Mouse (Mus musculus): ENCODE measurements around the gene Pik3ip1.

The Pik3ip1 gene

DNA sequence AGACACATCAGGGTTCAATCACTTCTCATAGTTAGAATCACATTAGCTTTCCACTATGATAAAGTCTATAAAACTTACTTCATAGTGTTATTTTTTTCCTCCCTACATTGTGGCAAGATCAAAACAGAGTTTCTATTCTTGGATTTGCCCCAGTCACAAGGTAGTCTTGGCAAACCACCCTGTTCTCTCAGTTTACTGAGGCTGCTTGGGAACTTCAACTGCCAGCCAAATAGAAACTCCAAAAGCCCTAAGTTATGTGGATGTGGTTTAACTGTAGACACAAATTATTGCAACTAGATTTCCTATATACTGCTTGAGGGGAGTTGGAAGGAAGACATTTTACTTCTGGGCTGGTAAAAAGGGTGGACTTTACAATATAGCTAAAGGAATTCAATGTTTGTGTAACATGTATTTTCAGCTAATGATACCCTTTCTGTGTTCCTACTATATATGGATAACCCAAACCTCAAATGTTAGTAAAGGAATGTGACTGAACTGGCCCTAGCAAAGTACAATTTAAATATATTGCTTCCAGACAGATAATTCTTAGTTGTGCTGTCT is at the start of gene Pik3ip1:
Pik3ip1 (plus strand) TSS at position 511 of the 561 bp plus-strand sequence.
- DNase-seq (ENCODE audit: low spot score in 2 of 2) = no peak

DNA sequence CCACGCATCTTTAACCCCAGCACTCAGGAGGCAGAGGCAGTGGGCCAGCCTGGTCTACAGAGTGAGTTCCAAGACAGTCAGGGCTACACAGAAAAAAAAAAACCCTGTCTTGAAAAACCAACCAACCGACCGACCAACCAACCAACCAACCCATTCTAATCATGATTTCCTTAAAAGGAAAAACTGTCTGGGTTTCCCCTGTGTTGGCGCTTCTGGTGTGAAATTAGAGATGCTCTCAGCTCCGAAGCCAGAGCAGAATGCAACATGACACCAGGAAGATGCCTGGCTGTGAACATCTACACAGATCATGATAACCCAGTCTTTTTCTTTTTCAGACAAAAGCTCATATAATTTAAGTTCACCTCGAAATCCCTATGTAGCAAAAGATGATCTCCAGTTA is 47.3 kb upstream of the Pik3ip1 start:
- no peak for DNase-seq (ENCODE audit: low spot score in 2 of 2)

DNA sequence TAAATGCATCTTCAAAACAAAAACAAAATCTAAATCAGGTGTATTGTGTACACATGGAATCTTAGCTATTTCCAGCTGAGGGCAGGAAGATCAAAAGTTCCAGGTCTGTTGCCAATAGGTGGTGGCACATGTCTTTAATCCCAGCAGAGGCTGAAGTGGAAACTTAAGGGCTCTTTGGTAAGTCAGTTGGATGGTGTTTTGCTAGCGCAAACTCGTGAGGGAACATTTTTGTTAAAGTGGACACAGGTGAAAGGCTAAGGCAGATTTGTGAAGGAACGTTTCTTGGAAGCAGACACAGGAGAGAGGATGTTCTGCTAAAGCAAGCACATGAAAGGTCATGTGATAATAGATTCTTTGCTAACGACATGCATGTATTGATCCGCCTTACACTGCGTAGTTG is 46.6 kb upstream of the Pik3ip1 start:
- DNase-seq (ENCODE audit: low spot score in 2 of 2) = no peak

DNA sequence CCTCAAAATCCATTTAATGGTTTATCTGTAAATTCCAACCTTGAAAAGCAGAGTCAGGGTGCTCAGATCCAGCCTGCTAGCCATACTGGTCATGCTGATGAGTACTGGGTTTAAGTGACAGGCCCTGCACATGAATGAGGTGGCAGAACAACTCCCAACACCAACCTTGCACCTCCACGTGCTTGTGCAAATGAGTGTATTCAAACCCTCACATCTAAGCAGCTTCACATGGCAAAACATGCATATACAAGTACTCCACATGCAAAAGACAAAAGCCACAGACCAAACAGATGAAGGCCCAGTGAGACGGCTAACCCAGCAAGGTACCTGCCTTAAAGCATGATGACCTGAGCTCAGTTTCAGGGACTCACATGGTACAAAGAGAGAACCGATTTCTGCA is 44.3 kb upstream of the Pik3ip1 start:
- DNase-seq (ENCODE audit: low spot score in 2 of 2) = no peak

DNA sequence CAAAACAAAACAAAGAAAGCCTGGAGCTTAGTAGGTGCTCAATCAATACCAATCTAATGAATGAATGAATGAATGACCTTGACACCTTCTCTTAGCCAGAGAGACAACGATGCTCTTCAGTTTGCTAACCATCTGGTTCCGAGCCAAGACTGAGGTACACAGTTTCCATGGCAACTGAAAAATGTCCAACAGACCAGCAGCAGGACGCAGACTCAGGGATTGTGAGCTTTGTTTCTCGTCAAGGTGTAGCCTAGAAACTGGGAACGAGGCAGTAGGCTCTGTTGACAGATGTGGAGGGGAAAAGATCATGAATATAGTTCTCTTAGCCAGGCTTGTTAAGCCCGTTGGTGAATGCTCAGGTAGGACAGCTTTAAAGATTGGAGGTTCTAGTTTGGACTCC is 43.1 kb upstream of the Pik3ip1 start:
- no peak for DNase-seq (ENCODE audit: low spot score in 2 of 2)

DNA sequence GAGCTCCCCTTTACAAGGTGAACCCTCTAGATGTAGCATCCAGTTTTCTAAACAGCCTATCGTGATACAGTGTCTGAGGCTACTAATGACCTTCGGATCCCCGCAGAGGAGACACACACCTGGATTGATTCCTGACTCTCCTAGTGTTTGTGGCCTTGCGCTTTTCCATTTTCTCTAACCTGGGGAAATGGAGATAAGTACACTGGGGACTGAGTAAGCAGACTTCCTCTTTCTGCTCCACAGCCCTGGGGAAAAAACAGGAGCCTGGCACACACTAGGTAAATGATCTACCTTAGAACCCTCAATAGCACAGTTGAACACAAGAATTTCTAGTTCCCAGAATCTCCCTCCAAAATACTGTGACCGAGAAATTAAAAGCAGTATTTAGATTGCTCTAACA is 42.3 kb upstream of the Pik3ip1 start:
- no peak for DNase-seq (ENCODE audit: low spot score in 2 of 2)

DNA sequence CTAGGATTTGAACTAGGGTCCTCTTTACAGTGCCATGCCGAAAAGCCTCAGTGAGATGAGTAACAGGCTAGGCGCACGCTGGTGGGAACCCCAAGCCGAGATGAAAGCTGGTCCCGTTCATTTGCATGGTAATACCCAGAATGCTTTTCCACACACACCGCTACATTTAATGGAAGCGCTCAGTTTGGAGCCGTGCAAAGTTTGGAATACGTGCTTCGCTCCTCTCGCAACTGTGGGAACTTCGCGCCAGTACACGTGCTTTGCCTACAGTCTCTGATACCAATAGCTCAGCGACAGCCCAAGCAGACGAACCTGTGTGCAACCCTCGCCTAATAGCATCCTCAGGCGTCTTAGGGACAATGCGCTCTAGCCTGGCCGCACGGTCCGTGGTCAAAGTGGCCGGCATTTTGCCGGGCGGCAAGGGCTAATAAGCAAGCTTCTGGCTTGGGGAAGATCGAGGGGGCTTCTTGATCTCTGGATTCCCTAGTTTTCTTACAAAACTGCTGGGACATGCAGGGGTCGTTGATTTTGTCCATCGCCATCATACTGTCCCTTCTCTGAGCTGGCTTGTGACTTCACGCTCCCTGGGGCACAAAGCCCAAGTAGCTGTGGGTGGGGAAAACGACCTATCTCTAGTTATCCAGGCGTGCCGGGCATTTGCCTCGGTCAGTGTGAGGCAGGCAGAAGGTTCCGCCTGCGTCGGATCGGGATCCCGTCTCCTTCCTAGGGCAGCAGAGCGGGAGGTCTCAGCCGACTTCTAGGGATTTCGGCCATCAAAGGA is 41.5 kb upstream of the Pik3ip1 start, which contains the start of gene Patz1:
Patz1 (plus strand) TSS at position 354 of the 781 bp plus-strand sequence.
- no peak for DNase-seq (ENCODE audit: low spot score in 2 of 2)

DNA sequence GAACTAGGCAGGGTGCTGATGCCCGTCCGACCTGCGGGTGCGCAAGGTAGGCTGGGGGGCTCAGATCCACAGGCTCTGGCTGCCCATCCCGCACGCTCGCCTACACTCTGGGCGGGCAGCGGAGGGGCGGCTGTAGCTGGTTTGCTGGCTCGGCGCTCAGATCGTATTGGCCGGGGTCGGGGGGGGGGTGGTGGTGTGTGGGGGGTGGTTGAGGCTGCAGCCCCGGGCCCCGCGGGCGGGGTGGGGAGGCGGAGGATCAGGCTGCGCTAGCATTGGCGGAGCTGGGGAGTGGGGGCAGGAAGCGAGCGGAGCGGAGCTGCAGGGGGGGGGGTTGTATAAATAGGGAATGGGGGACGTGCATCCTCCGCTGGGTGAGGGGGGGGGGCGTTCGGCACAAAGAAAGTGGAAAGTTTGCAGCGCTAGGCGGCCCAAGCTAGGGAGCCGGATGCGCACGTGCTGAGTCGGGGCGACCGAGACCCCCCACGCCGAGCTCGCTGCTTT is 40.8 kb upstream of the Pik3ip1 start:
- DNase-seq (ENCODE audit: low spot score in 2 of 2) = peak; percentile 77 to 79

DNA sequence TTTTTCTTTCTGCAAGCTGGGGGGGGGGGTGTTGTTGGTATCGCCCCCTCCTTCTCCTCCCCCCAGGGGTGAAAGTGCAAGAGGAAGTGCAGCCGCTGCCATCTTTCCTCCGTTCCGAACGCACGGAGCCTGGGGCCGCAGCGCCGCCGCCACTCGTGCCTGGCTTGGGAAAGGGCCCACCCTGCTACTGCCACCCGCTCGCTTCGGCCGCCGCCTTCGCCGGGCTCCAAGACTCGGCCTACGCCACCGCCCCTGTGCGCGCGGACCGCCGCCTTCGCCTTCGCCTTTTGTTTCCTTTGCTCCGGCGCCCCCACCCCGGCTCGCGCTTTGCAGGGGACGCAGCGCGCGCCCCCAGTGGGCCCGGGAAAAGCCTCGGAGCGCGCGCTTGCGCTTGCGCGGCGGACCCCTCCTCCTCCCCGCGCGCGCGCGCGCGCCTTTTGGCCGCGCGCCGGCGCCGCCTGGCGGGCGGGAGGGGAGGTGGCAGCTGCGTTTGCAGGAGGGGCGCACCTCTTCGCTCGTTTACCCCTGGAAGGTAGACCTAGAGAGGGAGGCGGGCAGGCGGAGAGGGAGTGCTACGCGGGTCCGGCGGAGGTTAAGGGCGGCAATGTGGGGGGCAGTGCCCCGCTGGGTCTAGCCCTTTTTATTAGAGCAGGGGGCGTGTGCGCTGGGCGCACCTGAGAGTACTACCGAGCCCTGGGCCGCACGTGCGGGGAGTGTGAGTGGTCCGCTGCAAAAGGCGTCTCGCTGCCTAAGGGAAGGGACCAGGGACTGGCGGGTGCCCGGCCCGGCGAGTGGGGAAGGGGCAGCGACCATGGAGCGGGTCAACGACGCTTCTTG is 40.2 kb upstream of the Pik3ip1 start:
- peak; percentile 78 to 83 for DNase-seq (ENCODE audit: low spot score in 2 of 2)

DNA sequence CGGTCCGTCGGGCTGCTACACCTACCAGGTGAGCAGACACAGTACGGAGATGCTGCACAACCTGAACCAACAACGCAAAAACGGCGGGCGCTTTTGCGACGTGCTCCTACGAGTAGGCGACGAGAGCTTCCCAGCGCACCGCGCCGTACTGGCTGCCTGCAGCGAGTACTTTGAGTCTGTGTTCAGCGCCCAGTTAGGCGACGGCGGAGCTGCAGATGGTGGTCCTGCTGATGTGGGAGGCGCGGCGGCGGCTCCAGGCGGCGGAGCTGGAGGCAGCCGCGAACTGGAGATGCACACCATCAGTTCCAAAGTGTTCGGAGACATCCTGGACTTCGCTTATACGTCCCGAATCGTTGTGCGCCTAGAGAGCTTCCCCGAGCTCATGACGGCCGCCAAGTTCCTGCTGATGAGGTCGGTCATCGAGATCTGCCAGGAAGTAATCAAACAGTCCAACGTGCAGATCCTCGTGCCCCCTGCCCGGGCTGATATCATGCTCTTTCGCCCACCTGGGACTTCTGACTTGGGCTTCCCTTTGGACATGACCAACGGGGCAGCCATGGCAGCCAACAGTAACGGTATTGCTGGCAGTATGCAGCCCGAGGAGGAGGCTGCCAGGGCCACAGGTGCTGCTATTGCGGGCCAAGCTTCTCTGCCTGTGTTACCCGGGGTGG is 39.4 kb upstream of the Pik3ip1 start:
- DNase-seq (ENCODE audit: low spot score in 2 of 2) = peak in 1 of 2 experiments; percentile 40

DNA sequence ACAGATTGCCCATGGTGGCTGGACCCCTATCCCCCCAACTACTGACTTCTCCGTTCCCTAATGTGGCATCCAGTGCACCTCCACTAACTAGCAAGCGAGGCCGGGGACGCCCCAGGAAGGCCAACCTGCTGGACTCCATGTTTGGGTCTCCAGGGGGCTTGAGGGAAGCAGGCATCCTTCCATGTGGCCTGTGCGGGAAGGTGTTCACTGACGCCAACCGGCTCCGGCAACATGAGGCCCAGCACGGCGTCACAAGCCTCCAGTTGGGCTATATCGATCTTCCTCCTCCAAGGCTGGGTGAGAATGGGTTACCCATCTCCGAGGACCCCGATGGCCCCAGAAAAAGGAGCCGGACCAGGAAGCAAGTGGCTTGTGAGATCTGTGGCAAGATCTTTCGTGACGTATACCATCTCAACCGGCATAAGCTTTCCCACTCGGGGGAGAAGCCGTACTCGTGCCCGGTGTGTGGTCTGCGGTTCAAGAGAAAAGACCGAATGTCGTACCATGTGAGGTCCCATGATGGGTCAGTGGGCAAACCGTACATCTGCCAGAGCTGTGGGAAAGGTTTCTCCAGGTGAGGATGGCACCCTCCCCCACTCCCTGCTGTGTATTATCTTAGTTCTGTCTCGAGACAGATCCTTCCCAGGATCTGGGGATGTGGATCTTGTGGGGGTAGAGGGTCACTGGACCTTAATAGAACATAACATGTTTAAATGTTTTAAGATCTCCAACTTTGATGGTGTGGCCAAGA is 38.7 kb upstream of the Pik3ip1 start:
- no peak for DNase-seq (ENCODE audit: low spot score in 2 of 2)

DNA sequence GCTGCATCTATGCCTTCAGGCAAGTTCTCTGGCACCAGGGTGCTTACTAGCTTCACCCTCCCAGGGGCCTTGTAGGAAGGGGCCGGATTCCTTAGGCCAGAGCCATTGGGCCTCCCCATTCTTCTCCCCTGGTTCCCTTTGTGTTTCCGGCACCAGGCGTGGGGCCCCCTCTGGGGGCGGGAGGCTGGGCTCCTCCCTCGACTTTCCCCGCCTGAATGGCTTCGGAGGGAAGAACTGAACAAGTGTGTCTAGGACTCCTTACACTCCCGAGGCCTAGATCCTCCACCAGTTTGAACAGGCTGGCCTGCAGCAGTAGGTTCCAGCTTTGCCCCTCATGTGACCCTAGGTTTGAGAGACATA is 38.2 kb upstream of the Pik3ip1 start:
- DNase-seq (ENCODE audit: low spot score in 2 of 2) = peak; percentile 73 to 75

DNA sequence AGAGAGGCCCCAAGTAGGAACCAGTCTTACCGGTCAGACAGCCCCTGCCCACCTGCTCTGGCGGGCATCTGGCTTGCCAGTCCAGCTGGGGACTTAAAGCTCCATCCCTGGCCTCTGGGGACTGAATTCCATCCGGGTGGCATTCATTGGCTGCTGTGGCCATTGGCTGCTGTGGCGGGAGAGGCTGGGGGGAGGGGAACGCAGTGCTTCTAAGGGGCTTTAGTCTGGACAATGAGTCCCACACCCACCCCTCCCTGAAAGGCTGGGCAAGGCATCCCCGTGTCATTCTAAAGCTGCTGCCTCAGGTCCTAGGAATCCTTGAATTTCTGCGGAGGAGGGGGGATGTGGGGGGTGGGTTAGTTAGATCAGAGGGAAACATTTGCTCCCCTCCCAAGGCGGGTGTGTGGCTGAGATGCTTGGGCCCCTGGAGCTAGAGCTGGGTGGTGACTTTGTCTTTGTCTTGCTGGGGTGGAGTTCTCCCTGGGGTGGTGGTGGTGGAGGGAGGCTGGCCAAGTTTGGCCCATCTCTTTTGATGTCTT is 37.4 kb upstream of the Pik3ip1 start:
- peak; percentile 42 to 67 for DNase-seq (ENCODE audit: low spot score in 2 of 2)

DNA sequence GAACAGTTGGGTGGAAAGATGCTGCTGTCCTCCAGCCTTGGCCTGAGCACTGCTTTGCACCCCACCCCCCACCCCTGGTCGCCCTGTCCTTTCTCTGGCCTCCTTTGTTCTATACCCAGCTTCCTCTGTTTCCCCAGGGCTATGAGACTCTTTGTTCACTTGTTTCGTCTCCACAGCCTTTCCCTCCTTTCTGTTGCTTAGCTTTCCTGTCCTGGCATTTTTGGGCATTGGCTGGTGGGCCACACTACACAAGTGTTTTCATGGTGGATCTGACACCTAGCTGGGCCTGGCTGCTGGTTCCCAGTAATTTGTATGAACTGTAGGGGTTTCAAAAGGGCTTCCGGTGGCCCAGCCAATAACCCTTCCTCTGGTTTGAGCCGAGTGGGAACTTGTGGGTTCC is 36.8 kb upstream of the Pik3ip1 start:
- no peak for DNase-seq (ENCODE audit: low spot score in 2 of 2)

DNA sequence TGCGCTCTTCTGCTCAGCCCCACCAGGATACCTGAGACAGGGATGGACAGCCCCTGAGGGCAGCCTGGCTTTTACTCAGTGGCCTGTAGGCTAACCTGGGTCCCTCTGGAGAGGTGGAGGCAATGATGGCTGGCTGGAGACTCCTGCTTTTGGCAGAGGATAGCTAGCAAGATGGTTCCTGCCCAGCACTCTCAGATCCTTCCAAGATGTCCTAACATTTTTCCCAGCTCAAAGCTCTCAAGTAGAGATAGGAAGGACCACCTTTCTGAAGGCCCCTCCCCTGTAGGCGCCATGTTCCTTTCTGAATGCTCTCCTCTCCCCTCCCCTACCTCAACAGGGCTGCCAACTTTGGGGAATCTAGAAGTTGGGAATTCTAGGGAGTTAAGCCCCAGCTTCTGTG is 35.6 kb upstream of the Pik3ip1 start:
- DNase-seq (ENCODE audit: low spot score in 2 of 2) = no peak

DNA sequence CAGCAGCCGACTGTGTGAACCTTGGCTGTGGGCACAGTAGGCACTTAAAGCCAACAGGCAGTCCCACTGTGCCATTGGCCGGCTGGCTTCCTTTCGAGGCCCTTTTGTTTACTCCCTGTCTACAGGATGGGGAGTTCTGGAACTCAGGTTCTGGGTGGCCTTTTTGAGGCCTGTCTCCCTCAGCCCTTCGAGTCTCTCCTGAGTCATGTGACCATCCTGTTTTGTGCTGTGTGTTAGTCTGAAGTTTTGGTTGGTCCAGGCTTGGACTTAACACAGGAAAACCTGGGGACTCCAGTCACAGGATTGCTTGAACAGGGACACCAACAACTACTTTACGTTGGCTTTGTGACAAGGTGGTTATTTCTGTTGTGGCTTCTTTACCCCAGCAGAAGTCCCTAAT is 34.1 kb upstream of the Pik3ip1 start:
- no peak for DNase-seq (ENCODE audit: low spot score in 2 of 2)

DNA sequence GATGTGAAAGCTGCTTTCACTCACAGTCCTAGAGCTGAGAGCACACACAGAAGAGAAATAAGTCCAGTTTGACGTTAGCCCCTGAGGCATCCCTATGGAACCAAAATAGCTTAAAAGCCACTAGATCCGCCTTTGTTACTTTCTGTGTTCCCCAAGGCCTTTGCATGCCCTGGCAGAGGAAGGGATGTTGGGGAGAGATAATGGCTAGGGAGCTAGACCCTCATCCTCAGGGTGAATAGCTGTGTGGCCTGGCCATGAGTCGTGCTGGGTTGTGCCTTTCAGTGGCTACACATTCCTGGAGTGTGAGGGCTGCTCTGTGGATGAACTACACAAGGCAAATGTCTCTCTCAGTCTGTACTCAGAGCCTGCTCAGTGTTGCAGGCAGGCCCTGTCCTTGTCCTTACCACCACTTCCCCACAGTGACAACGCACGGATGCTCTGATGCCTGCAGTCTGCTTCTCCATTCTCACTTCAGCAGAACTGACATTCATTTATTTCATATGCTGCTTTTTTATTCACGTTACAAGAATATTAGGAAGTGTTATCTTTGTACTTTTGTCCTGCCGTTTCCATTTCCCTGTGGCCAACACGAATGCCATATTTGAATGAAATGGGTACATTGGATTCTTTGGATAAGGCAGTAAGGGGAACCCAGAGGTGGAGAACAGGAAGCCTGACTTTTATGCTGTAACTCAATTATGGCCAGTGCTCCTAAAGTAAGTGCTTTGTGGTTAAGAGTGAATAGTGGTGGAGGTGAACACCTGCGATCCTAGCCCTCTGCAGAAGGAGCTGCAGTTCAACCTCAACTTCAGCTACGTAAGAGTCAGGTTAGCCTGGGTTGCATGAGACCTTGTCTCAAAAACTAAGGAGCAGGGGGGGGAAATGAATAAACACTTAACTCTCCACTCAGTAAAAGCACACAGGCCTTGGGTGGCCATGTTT is 32.1 kb upstream of the Pik3ip1 start:
- DNase-seq (ENCODE audit: low spot score in 2 of 2) = no peak

DNA sequence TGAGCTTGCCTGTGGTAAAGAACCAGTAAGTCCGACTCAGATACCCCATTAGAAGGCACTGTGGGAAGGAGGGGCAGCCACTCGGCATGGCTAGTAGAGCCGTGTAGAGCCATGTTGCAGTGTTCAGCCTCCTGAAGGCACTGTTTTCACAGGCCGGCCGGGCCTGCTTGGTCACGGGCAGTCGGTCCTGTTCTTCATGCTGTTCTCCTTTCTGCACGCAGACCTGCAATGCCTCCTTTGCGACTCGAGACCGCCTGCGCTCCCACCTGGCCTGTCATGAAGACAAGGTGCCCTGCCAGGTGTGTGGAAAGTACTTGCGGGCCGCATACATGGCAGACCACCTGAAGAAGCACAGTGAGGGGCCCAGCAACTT is 31.4 kb upstream of the Pik3ip1 start:
- no peak for DNase-seq (ENCODE audit: low spot score in 2 of 2)

DNA sequence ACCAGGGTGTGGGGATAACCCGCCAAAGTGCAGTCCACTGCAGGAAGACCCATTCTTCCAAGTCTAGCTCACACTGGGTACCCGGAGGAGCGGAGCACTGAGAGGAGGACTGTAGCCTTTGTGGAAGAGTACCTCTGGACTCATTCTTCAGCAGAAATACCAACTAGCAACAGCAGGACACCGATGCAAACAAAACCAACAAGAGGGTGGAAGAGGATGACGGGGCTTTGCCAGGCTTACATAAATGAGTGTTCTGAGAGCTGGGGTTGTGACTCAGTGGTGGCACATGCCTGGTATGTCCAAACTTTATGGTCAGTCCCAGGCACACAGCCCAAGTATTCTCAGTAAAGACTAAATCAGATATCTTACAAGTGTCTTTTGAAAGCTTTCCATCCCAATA is 29.1 kb upstream of the Pik3ip1 start:
- no peak for DNase-seq (ENCODE audit: low spot score in 2 of 2)

DNA sequence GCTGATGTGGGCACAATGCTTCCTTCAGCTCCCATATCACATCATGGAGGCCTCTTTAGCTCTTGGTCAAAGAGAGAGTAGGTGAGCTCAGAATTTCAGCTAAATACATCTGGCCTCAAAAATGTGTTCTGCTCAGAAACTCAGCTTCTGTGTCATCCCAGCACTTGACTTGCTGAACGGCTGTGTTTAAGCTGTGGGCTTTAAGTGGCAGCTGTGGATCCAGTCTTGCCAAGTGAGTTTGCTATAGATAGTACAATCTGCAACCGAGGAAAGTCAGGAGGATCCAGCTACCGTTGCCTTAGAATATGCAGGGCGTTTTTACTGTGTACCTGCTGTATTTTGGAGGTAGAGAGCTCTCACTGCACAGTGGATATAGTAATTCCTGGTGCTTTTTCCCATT is 27.8 kb upstream of the Pik3ip1 start:
- no peak for DNase-seq (ENCODE audit: low spot score in 2 of 2)
